Mouse (Mus musculus) adrenal gland, postnatal 36 days (tissue): ENCODE measurements around the gene Vps41. TPM values are rescaled to one million over a fixed set of nuclear protein-coding genes. Genes with fewer than 3 reads are reported as not detected.

Experiments used
- DNase-seq, 2 experiments: peaks; one replicate each; pipeline ENCODE4 v3.0.0; 2021; ENCODE audit warnings: mixed read lengths in 1 of 2
- total RNA-seq, 2 experiments: library from RNA; stranded (reverse); gene quantifications; 2 replicates each; pipeline ENCODE4 v1.2.3; 2021

Vps41 gene
- total RNA-seq, 2 experiments from 2014 or later: 62.4 to 78.7 TPM

- no peak for DNase-seq
These were observed 151.7 kb downstream of the Vps41 start for GRCm38 (mm10) chr13:18868825-18869224.

GRCm38 (mm10) chr13:18875321-18875720 is 158.2 kb downstream of the Vps41 start:
- no peak for DNase-seq

- DNase-seq: no peak
These were observed 175.8 kb downstream of the Vps41 start for GRCm38 (mm10) chr13:18892910-18893309.

GRCm38 (mm10) chr13:18896789-18897188 is 179.7 kb downstream of the Vps41 start:
- no peak for DNase-seq

- no peak for DNase-seq
These were observed 186.5 kb downstream of the Vps41 start for GRCm38 (mm10) chr13:18903623-18904022.

- DNase-seq: no peak
These were observed 197.7 kb downstream of the Vps41 start for GRCm38 (mm10) chr13:18914774-18915173.

Other genes starting within 250 kb of the Vps41 start
- gene Amph, start 230.9 kb downstream of the Vps41 start, total RNA-seq: 1 to 10 TPM; 6.6 to 9.1 TPM